Mouse (Mus musculus) testis, adult 10 weeks (tissue): ENCODE measurements around the gene Vdac2. TPM values are rescaled to one million over a fixed set of nuclear protein-coding genes. Genes with fewer than 3 reads are reported as not detected.

Source experiments
- polyA plus RNA-seq: library from polyadenylated mRNA; stranded (reverse); fragments of 350-450 nt; fragmentation: Illumina TruSeq; extraction: RNeasy Lipid Tissue Mini Kit (QIAGEN cat#74804); gene quantifications from one replicate; pipeline ENCODE4 v1.2.3, GENCODE M21; 2014; ENCODE audit warnings: low read depth, low replicate concordance

The Vdac2 gene
- polyA plus RNA-seq = 687 TPM

DNA sequence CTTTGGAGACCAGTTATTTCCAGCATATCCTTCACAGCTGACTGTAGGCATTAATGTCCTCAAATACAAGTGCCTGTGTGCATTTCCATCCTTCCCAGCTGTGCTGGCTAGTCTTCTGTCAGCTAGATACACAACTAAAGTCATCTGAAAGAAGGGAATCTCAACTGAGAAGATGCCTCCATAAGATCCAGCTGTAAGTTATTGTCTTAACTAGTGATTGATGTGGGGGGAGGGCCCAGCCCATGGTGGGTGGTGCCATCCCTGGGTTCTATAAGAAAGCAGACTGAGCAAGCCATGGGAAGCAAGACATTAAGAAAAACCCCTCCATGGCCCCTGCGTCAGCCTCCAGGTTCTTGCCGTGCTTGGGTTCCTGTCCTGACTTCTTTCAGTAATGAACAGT, at the start of gene Vdac2:
Gene Vdac2, plus strand, starts transcription at position 301 of the 400 bp plus-strand sequence.

DNA sequence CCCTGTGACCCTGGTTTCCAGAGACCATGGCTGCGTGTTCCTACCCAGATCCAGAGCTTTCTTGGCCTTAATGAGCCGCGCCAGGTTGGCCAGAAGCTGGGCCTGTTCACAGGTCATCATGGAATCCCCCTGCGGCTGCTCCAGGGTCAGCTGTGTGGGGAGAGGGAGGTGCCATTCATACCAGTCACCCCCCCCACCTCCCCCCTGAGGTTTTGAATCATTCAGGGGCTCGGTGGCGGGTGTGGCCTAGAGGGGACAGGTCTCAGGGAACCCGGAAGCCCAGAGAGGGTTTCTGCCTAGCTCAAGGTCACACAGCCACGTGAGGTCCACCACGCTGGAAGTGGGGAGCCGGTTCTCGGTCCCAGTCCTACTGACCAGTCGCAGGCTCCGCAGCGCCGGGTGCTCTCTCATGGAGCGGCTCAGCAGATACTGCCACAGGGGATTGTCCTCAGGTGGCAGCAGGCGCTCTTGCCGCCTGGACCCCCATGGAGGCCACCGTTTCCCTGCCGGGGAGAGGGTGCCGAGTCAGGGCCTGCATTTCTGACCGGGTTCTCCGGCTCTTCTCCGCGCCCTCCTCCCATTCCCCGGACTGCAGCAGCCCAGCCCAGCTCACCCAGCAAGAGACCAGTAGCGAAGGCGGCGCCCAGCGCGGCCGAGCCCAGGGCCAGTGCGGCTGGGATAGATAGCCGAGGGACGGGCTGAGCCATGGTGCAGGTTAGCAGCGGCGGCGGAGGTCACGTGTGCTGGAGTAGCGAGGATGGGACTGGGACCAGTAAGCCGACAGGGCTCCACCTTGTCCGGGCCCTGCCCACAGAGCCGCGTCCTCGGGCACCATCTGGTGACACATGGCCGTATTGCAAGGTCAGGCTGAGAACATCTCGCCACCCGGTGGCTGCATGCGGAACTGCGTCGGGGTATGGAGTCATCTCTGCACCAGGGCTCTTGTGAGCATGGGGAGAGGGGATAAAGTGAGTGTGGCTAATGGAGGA, 23.4 kb downstream of the Vdac2 start, which contains the start of gene Comtd1:
Gene Comtd1, minus strand, starts transcription at position 812 of the 989 bp plus-strand sequence.

Other genes with a start within 250 kb of the Vdac2 start
- 1.0 TPM for gene Dupd1, start 110.7 kb upstream of the Vdac2 start, polyA plus RNA-seq
- gene Samd8, start 74.7 kb upstream of the Vdac2 start, polyA plus RNA-seq = 124 TPM
- gene Dusp13, start 74.1 kb upstream of the Vdac2 start, polyA plus RNA-seq = 18.7 TPM
- 0.29 TPM for gene Comtd1, start 23.7 kb downstream of the Vdac2 start, polyA plus RNA-seq
- 0.55 TPM for gene Zfp503, start 164.4 kb downstream of the Vdac2 start, polyA plus RNA-seq
- 3.0 TPM for gene Lrmda, start 194.5 kb downstream of the Vdac2 start, polyA plus RNA-seq